ENCODE assay signal across 8 mouse cellular contexts in genomic region chr10:119691358-119692083, GRCm38 (mm10).
DNase-seq lines count a peak whose midpoint lies in the region; ATAC-seq lines count a peak whose summit lies in the region.

No protein-coding gene starts in this region.

- H3K9me3 ChIP-seq in hindbrain, embryonic 10.5 days: no peaks in the 10 kb centered on the region
- H3K9me3 ChIP-seq in midbrain, embryonic 16.5 days (replicated peaks; ENCODE audit: control insufficient read depth, low read length, poor library complexity, severe bottlenecking): no peaks in the 10 kb centered on the region

- 2% methylated on average over 16 of the region's 16 CpGs for WGBS in hindbrain, embryonic 10.5 days
- 2% methylated on average over 16 of the region's 16 CpGs for WGBS in midbrain, embryonic 16.5 days

- peak overlapping the region; percentile 59 for H3K4me3 ChIP-seq in hindbrain, embryonic 10.5 days
- peak overlapping the region; percentile 54 for H3K4me3 ChIP-seq in midbrain, embryonic 16.5 days (ENCODE audit: low read depth, low read length)

- no peaks in the 10 kb centered on the region for H3K27me3 ChIP-seq in hindbrain, embryonic 10.5 days (ENCODE audit: insufficient read depth, poor library complexity, severe bottlenecking)
- H3K27me3 ChIP-seq in midbrain, embryonic 16.5 days (ENCODE audit: control insufficient read depth, insufficient read depth, low read depth, low read length): no peaks in the 10 kb centered on the region

- H3K4me1 ChIP-seq in hindbrain, embryonic 10.5 days (replicated peaks): peaks cover 59% of the 10 kb centered on the region
- peaks cover 32% of the 10 kb centered on the region for H3K4me1 ChIP-seq in midbrain, embryonic 16.5 days (ENCODE audit: control insufficient read depth, insufficient read depth, low read length)

- ATAC-seq in midbrain, embryonic 16.5 days: peak; percentile 85

- H3K36me3 ChIP-seq in hindbrain, embryonic 10.5 days: no peaks in the 10 kb centered on the region
- no peaks in the 10 kb centered on the region for H3K36me3 ChIP-seq in midbrain, embryonic 16.5 days (ENCODE audit: control insufficient read depth, insufficient read depth, low read length)

- peak overlapping the region; percentile 89 for H3K27ac ChIP-seq in hindbrain, embryonic 10.5 days
- H3K27ac ChIP-seq in midbrain, embryonic 16.5 days (ENCODE audit: low read length): peak overlapping the region; percentile 81

- DNase-seq in cerebellum, postnatal 10 days: peak; percentile 69 to 72
- DNase-seq in cerebellum, adult 18-20 months: no peak
- DNase-seq in brain, embryonic 18.5 days (ENCODE audit: low read depth, low spot score): peak; percentile 55
- peak; percentile 68 for DNase-seq in hindbrain, embryonic 10.5 days (ENCODE audit: low spot score)
- DNase-seq in layer of hippocampus, postnatal 14 days (ENCODE audit: low spot score in 2 of 2): peak; percentile 63 to 69
- no peak for DNase-seq in natural killer cell, adult 2 months (ENCODE audit: low spot score in 2 of 2)
- DNase-seq in cerebellum, adult 9-10 months: no peak

- H3K9ac ChIP-seq in midbrain, embryonic 16.5 days (ENCODE audit: low read depth, low read length): peak overlapping the region; percentile 61

- peak overlapping the region; percentile 98 for H3K4me2 ChIP-seq in midbrain, embryonic 16.5 days (ENCODE audit: low read length)

Comparison
In these comparisons a context has a peak if more than half of its experiments do, and no peak if none do; other contexts are left out.
1. DNase-seq: peak in cerebellum, postnatal 10 days (2 of 2), brain, embryonic 18.5 days (single experiment), hindbrain, embryonic 10.5 days (single experiment) and layer of hippocampus, postnatal 14 days (2 of 2); none in cerebellum, adult 18-20 months (0 of 2), natural killer cell, adult 2 months (0 of 2) and cerebellum, adult 9-10 months (single experiment).